In genomic region chr5:43953241-43953640, GRCm38 (mm10) we compare ENCODE assay signal across 30 mouse cellular contexts. TPM values are rescaled to one million over a fixed set of nuclear protein-coding genes. Genes with fewer than 3 reads are reported as not detected.
A peak's percentile ranks its signal among the peaks of the same experiment; 100 is the strongest.
DNase-seq lines count a peak whose midpoint lies in the region; ATAC-seq and TF ChIP-seq lines count a peak whose summit lies in the region.
"Had no signal": no experiment of that assay in that cellular context is flagged by ENCODE, and none has a peak within 500 bp of the region (broad histone marks: within the 10 kb centered on the region; RNA-seq: fewer than 3 reads in every experiment).

No protein-coding gene starts in this region.

- H3K36me3 ChIP-seq in heart, embryonic 11.5 days (ENCODE audit: control insufficient read depth, insufficient read depth, low read length) = no peaks in the 10 kb centered on the region
- H3K36me3 ChIP-seq: embryonic facial prominence, embryonic 13.5 days; forebrain, embryonic 12.5 days; forebrain, embryonic 15.5 days; heart, embryonic 10.5 days; hindbrain, embryonic 12.5 days; hindbrain, embryonic 15.5 days had no signal

- no peak overlapping the region for H3K27ac ChIP-seq in heart, embryonic 11.5 days (ENCODE audit: low read depth, low read length)
- H3K27ac ChIP-seq: embryonic facial prominence, embryonic 13.5 days; forebrain, embryonic 12.5 days; forebrain, embryonic 15.5 days; heart, adult 2 months; heart, embryonic 10.5 days; hindbrain, embryonic 12.5 days; hindbrain, embryonic 15.5 days had no signal

- no peak overlapping the region for H3K4me3 ChIP-seq in heart, embryonic 11.5 days (ENCODE audit: low read depth, low read length)
- H3K4me3 ChIP-seq: embryonic facial prominence, embryonic 13.5 days; forebrain, embryonic 12.5 days; forebrain, embryonic 15.5 days; heart, adult 2 months; heart, embryonic 10.5 days; hindbrain, embryonic 12.5 days; hindbrain, embryonic 15.5 days had no signal

- ATAC-seq in heart, embryonic 11.5 days (replicated peaks; ENCODE audit: insufficient number of reproducible peaks, low FRiP score, low TSS enrichment) = no peak
- ATAC-seq in Patski = no peak
- ATAC-seq: activated CD4-positive, CD25-positive, alpha-beta regulatory T cell, adult 4 months; CD4-positive, CD25-positive, alpha-beta regulatory T cell, adult 4 months; forebrain, embryonic 15.5 days; intestine, postnatal 0 days had no signal

- peak; percentile 63 for DNase-seq in heart, adult 11 months
- peak; percentile 12 for DNase-seq in Patski (ENCODE audit: low read depth, low spot score)
- DNase-seq in fibroblast of lung, adult 2 months (ENCODE audit: low read depth) = peak; percentile 80
- no peak for DNase-seq in urinary bladder, postnatal 36 days (ENCODE audit: low spot score in 2 of 2)
- DNase-seq in gastrocnemius, postnatal 25 days = no peak
- DNase-seq in frontal cortex, postnatal 25 days (ENCODE audit: low spot score in 2 of 2) = no peak
- DNase-seq: adrenal gland, postnatal 10 days; adrenal gland, postnatal 36 days; cerebellum, adult 18-20 months; cerebellum, adult 9-11 months; cerebellum, postnatal 25 days; gastrocnemius, postnatal 10 days; heart, adult 2 months; kidney, adult 2 months had no signal

- no peaks in the 10 kb centered on the region for H3K9me3 ChIP-seq in heart, embryonic 11.5 days (replicated peaks; ENCODE audit: control insufficient read depth, low read length)
- H3K9me3 ChIP-seq: embryonic facial prominence, embryonic 13.5 days; forebrain, embryonic 12.5 days; forebrain, embryonic 15.5 days; heart, embryonic 10.5 days; hindbrain, embryonic 12.5 days; hindbrain, embryonic 15.5 days had no signal

- POLR2A ChIA-PET in Patski (lab: Charles Lee) = interaction anchor here (1.6 kb wide), 1 partner anchor 21 kb away, joined by 3 read pairs; no protein-coding TSS in a partner anchor

- CTCF ChIA-PET in Patski (lab: Charles Lee) = interaction anchor here (1.1 kb wide), 2 partner anchors 7 to 29 kb away, joined by 3 to 4 read pairs; no protein-coding TSS in a partner anchor

- no peak for TF ChIP-seq CTCF in Patski (IDR thresholded peaks at IDR 0.05)

- WGBS in heart, embryonic 11.5 days (ENCODE audit: insufficient replicate concordance) = 76% methylated on average over 1 of the region's 1 CpGs

- H3K4me2 ChIP-seq in heart, embryonic 11.5 days = no peak overlapping the region
- H3K4me2 ChIP-seq: embryonic facial prominence, embryonic 13.5 days; forebrain, embryonic 12.5 days; forebrain, embryonic 15.5 days; hindbrain, embryonic 12.5 days; hindbrain, embryonic 15.5 days had no signal

- H3K27me3 ChIP-seq in heart, embryonic 11.5 days (ENCODE audit: control insufficient read depth, insufficient read depth, low read length) = no peaks in the 10 kb centered on the region
- H3K27me3 ChIP-seq in Patski = no peaks in the 10 kb centered on the region
- H3K27me3 ChIP-seq: embryonic facial prominence, embryonic 13.5 days; forebrain, embryonic 12.5 days; forebrain, embryonic 15.5 days; hindbrain, embryonic 12.5 days; hindbrain, embryonic 15.5 days had no signal

- peaks cover 1% of the 10 kb centered on the region for H3K4me1 ChIP-seq in heart, embryonic 11.5 days (ENCODE audit: control insufficient read depth, insufficient read depth, low read length)

- in situ Hi-C loops in Patski (cut with MboI; ENCODE audit: low pct_unique_long_range_greater_than_20kb) = no loop called here

- H3K9ac ChIP-seq in heart, embryonic 11.5 days (ENCODE audit: low read depth, low read length) = no peak overlapping the region
- H3K9ac ChIP-seq: embryonic facial prominence, embryonic 13.5 days; forebrain, embryonic 12.5 days; forebrain, embryonic 15.5 days; hindbrain, embryonic 12.5 days; hindbrain, embryonic 15.5 days had no signal

RNA-seq across cellular contexts. Expression of gene Fgfbp1, which starts 28.3 kb away (rescaled TPM):
- polyA plus RNA-seq in heart, embryonic 11.5 days (2014; fragmentation: Nextera tagmentation; extraction: Ambion mirVana) = not detected in 2 replicates
- 0.08 TPM for polyA plus RNA-seq in Patski (2021)
- 1 to 10 TPM; 1.5 to 2.3 TPM for total RNA-seq in gastrocnemius, postnatal 25 days (2021)
- total RNA-seq: adrenal gland, postnatal 10 days; adrenal gland, postnatal 36 days; common myeloid progenitor, adult 5-6 weeks; gastrocnemius, postnatal 10 days; gastrocnemius, postnatal 4 days; heart, adult 2 months; hematopoietic stem cell, adult 5-6 weeks; MEL had no signal
- polyA plus RNA-seq: activated CD4-positive, CD25-positive, alpha-beta regulatory T cell, adult 4 months; CD4-positive, CD25-positive, alpha-beta regulatory T cell, adult 4 months had no signal

RNA-seq across cellular contexts. Expression of gene Gm7879, which starts 40.3 kb away (rescaled TPM):
- polyA plus RNA-seq in heart, embryonic 11.5 days (2014; fragmentation: Nextera tagmentation; extraction: Ambion mirVana) = not detected in 2 replicates
- polyA plus RNA-seq in Patski (2021) = 19.7 TPM
- 1 to 10 TPM; 3.2 to 5.3 TPM for total RNA-seq in gastrocnemius, postnatal 25 days (2021)
- polyA plus RNA-seq: CD4-positive, CD25-positive, alpha-beta regulatory T cell, adult 4 months; embryonic facial prominence, embryonic 13.5 days; heart, embryonic 10.5 days; heart, postnatal 0 days; hindbrain, embryonic 12.5 days; hindbrain, embryonic 15.5 days; intestine, embryonic 14.5 days had no signal

Comparison
In these comparisons a context has a peak if more than half of its experiments do, and no peak if none do; other contexts are left out.
1. DNase-seq: peak in heart, adult 11 months (single experiment), Patski (single experiment) and fibroblast of lung, adult 2 months (single experiment); none in urinary bladder, postnatal 36 days (0 of 2), gastrocnemius, postnatal 25 days (single experiment) and frontal cortex, postnatal 25 days (0 of 2).
2. RNA of gene Gm7879, which starts 40.3 kb away (polyA plus RNA-seq): 19.7 TPM in Patski (single experiment); not detected in heart, embryonic 11.5 days; every median in the first group is over 10 times any median in the second.